Mouse (Mus musculus) intestine, embryonic 14.5 days (tissue): ENCODE data around the gene Tom1l2. TPM values are rescaled to one million over a fixed set of nuclear protein-coding genes. Genes with fewer than 3 reads are reported as not detected.

ENCODE experiments used
- ATAC-seq: fragments of 200-750 bp; cut with Nextera tagmentation; replicated peaks from 2 replicates; pipeline ENCODE4 v1.8.0; 2017; ENCODE audit warnings: low read depth, moderate number of reproducible peaks, moderate TSS enrichment, moderate library complexity; ENCODE audit not compliant: low FRiP score, low TSS enrichment
- DNase-seq: peaks from one replicate; pipeline ENCODE4 v3.0.0-alpha.2; 2018; ENCODE audit warnings: low spot score
- H3K27ac ChIP-seq: fragments of 300-500 bp; sonication (generic); 2 replicates; pipeline ENCODE4 v1.5.1; 2014; ENCODE audit warnings: low read depth, mild to moderate bottlenecking, control low read depth
- H3K27me3 ChIP-seq: fragments of 300-500 bp; sonication (generic); replicated peaks from 2 replicates; pipeline ENCODE4 v1.6.1; 2014; ENCODE audit warnings: low read length, control low read depth; ENCODE audit not compliant: control insufficient read depth, insufficient read depth
- H3K36me3 ChIP-seq: fragments of 300-500 bp; sonication (generic); 2 replicates; pipeline ENCODE4 v1.6.1; 2014; ENCODE audit warnings: low read length, control low read depth; ENCODE audit not compliant: control insufficient read depth, insufficient read depth
- H3K4me1 ChIP-seq: fragments of 300-500 bp; sonication (generic); replicated peaks from 2 replicates; pipeline ENCODE4 v1.6.1; 2014; ENCODE audit warnings: low read length, control low read depth, mixed read lengths; ENCODE audit not compliant: control insufficient read depth, insufficient read depth
- H3K4me2 ChIP-seq: fragments of 300-500 bp; sonication (generic); 2 replicates; pipeline ENCODE4 v1.6.1; 2014; ENCODE audit warnings: low read length
- H3K4me3 ChIP-seq: fragments of 300-500 bp; sonication (generic); 2 replicates; pipeline ENCODE4 v1.5.1; 2014; ENCODE audit warnings: low read depth, low read length, control low read depth, mixed read lengths
- H3K9ac ChIP-seq: fragments of 300-500 bp; sonication (generic); 2 replicates; pipeline ENCODE4 v1.6.1; 2014; ENCODE audit warnings: mild to moderate bottlenecking, low read length
- H3K9me3 ChIP-seq: fragments of 300-500 bp; sonication (generic); 2 replicates; pipeline ENCODE4 v1.6.1; 2016; ENCODE audit warnings: low read length, control low read depth; ENCODE audit not compliant: control insufficient read depth
- WGBS: fragments of 180-500 bp; shearing (Covaris S2); extraction: QIAGEN DNeasy Blood & Tissue Kit; methylation state at CpG from one replicate; pipeline ENCODE4 v1.1.7; 2014; 5-methylcytosine and 5-hydroxymethylcytosine counted together
- polyA plus RNA-seq: library from polyadenylated mRNA; unstranded; fragments of >200 nt; fragmentation: Nextera tagmentation; extraction: Ambion mirVana; gene quantifications from 2 replicates; pipeline ENCODE4 v1.2.1, GENCODE M21; 2014

Tom1l2 gene
- polyA plus RNA-seq, 1 experiment from 2014 or later: 19.4 TPM

DNA sequence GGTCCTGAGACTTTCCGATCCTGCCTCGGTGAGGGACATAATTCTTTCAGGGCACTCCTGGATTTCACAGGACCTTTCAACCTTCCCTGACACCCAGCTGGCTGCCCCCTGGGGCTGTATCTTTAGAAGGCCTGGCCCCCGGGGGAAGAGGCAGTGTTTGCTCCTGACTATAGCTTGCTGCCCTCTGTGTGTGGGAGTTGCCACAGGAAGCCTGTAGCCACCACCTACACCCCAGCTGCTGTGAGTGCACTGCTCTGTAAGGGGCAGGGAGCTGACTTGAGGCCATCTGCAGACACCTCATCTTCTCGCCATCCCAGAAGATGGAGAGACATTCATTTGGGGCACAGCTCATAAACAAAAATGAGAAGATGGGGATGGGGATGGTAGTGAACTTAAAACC, 120.8 kb downstream of the Tom1l2 start:
- Histone ChIP-seq H3K4me2 (no peak overlapping the region), H3K4me3 (no peak overlapping the region), H3K9me3 (no peaks in the 10 kb centered on the region), H3K27ac (no peak overlapping the region), H3K36me3 (0 out of 2 replicates have a peak, but pooled peaks cover 4% of the 10 kb centered on the region), H3K9ac (no peak overlapping the region), H3K27me3 (no peaks in the 10 kb centered on the region), H3K4me1 (peaks cover 7% of the 10 kb centered on the region; the same call in 1 of the 2 replicates)
- 45% methylated on average over 4 of the region's 4 CpGs for WGBS
- no peak for DNase-seq
- ATAC-seq: no peak

DNA sequence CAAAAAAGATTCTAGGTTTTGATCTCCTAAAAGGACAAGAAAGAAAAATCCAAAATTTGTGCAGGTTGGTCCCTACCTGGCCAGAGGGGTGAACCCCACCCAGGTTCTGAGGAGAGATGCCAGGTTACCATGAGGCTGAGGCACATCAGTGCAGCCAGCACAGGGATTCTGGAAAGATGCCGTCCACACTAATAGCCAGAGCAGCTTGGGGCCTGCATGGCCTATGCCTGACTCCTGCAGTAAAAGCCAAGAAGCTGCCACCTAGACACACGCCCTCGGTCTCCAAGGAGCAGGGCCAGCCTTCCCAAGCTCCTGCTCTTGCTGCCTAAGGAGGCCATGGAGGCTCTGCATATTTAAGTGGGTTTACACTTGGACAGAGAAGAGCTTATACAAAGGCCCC, 121.4 kb downstream of the Tom1l2 start:
- 0 out of 2 replicates have a peak, but pooled peaks cover 4% of the 10 kb centered on the region for H3K36me3 ChIP-seq
- H3K4me2 ChIP-seq: no peak overlapping the region
- no peak overlapping the region for H3K4me3 ChIP-seq
- H3K27ac ChIP-seq: no peak overlapping the region
- no peaks in the 10 kb centered on the region for H3K9me3 ChIP-seq
- H3K27me3 ChIP-seq: no peaks in the 10 kb centered on the region
- ATAC-seq (no peak), DNase-seq (no peak)
- H3K4me1 ChIP-seq: peaks cover 7% of the 10 kb centered on the region; the same call in 1 of the 2 replicates
- H3K9ac ChIP-seq: no peak overlapping the region
- 81% methylated on average over 3 of the region's 3 CpGs for WGBS

- Histone ChIP-seq H3K27ac (0 out of 2 replicates have a peak overlapping the region, but pooled peaks have one; percentile 22), H3K4me1 (peaks cover 7% of the 10 kb centered on the region; the same call in 1 of the 2 replicates), H3K27me3 (no peaks in the 10 kb centered on the region), H3K4me3 (no peak overlapping the region), H3K4me2 (no peak overlapping the region), H3K36me3 (0 out of 2 replicates have a peak, but pooled peaks cover 4% of the 10 kb centered on the region), H3K9ac (0 out of 2 replicates have a peak overlapping the region, but pooled peaks have one; percentile 7), H3K9me3 (no peaks in the 10 kb centered on the region)
- ATAC-seq: no peak
- WGBS: 84% methylated on average over 7 of the region's 7 CpGs
- no peak for DNase-seq
Observed at GRCm38 (mm10) chr11:60230512-60230911, 122.2 kb downstream of the Tom1l2 start.

- H3K27me3 ChIP-seq: no peaks in the 10 kb centered on the region
- DNase-seq (no peak), ATAC-seq (peak; percentile 63)
- 0 out of 2 replicates have a peak, but pooled peaks cover 4% of the 10 kb centered on the region for H3K36me3 ChIP-seq
- H3K9ac ChIP-seq: no peak overlapping the region
- 55% methylated on average over 13 of the region's 13 CpGs for WGBS
- H3K4me1 ChIP-seq: peaks cover 7% of the 10 kb centered on the region; the same call in 1 of the 2 replicates
- H3K27ac ChIP-seq: no peak overlapping the region
- H3K4me3 ChIP-seq: no peak overlapping the region
- H3K9me3 ChIP-seq: no peaks in the 10 kb centered on the region
- no peak overlapping the region; the same call in 1 of the 2 replicates for H3K4me2 ChIP-seq
Observed at GRCm38 (mm10) chr11:60229821-60230220, 122.9 kb downstream of the Tom1l2 start.

DNA sequence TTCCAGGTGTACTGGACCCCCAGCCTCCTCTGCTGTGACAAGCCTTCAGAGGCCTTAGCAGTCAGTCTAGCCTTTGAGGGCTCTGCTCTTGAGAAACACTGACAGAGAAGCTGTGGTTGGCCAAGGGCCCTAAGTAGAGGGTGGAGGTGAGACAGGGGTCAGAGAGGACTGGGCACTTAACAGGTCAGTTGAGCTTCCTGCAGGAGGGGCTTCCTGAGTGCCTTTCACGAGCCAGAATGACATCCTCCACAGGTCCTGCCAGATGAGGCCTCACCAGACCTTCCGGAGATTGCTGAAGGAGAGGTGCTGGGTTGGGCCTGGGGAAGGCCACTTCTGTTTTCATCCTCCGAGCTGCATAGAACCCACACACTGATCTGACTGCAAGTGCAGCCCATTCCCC, 124.2 kb downstream of the Tom1l2 start:
- Histone ChIP-seq H3K27me3 (no peaks in the 10 kb centered on the region), H3K9me3 (no peaks in the 10 kb centered on the region), H3K27ac (no peak overlapping the region), H3K4me2 (no peak overlapping the region), H3K36me3 (0 out of 2 replicates have a peak, but pooled peaks cover 4% of the 10 kb centered on the region), H3K4me3 (no peak overlapping the region), H3K9ac (no peak overlapping the region), H3K4me1 (peaks cover 7% of the 10 kb centered on the region; the same call in 1 of the 2 replicates)
- DNase-seq (no peak), ATAC-seq (no peak)
- 42% methylated on average over 3 of the region's 3 CpGs for WGBS

GRCm38 (mm10) chr11:60225874-60226273, 126.8 kb downstream of the Tom1l2 start:
- no peaks in the 10 kb centered on the region for H3K27me3 ChIP-seq
- H3K4me2 ChIP-seq: no peak overlapping the region
- no peaks in the 10 kb centered on the region for H3K9me3 ChIP-seq
- H3K9ac ChIP-seq: no peak overlapping the region
- DNase-seq (no peak), ATAC-seq (no peak)
- no peak overlapping the region for H3K4me3 ChIP-seq
- H3K27ac ChIP-seq: no peak overlapping the region
- H3K36me3 ChIP-seq: 0 out of 2 replicates have a peak, but pooled peaks cover 4% of the 10 kb centered on the region
- WGBS: 72% methylated on average over 1 of the region's 1 CpGs
- H3K4me1 ChIP-seq: peaks cover 9% of the 10 kb centered on the region; the same call in 1 of the 2 replicates

GRCm38 (mm10) chr11:60224676-60225075, 128.0 kb downstream of the Tom1l2 start:
- Histone ChIP-seq H3K4me3 (no peak overlapping the region), H3K4me2 (no peak overlapping the region), H3K9me3 (no peaks in the 10 kb centered on the region), H3K4me1 (peaks cover 14% of the 10 kb centered on the region), H3K27me3 (no peaks in the 10 kb centered on the region), H3K36me3 (0 out of 2 replicates have a peak, but pooled peaks cover 4% of the 10 kb centered on the region), H3K9ac (no peak overlapping the region), H3K27ac (no peak overlapping the region)
- ATAC-seq (no peak), DNase-seq (no peak)
- WGBS: 59% methylated on average over 4 of the region's 4 CpGs

- peaks cover 24% of the 10 kb centered on the region for H3K4me1 ChIP-seq
- H3K4me2 ChIP-seq: peak within 1 kb of the TSS; percentile 77
- H3K36me3 ChIP-seq: peaks cover 13% of the 10 kb centered on the region; the same call in 1 of the 2 replicates
- H3K4me3 ChIP-seq: peak within 1 kb of the TSS; percentile 39
- WGBS: 5% methylated on average over 46 of the region's 46 CpGs
- H3K27ac ChIP-seq: peak within 1 kb of the TSS; percentile 77
- H3K27me3 ChIP-seq: no peaks in the 10 kb centered on the region
- no peaks in the 10 kb centered on the region for H3K9me3 ChIP-seq
- DNase-seq: peak; percentile 89
- peak within 1 kb of the TSS; percentile 47 for H3K9ac ChIP-seq
- ATAC-seq: peak; percentile 79
Observed at GRCm38 (mm10) chr11:60222469-60223236, 130.1 kb downstream of the Tom1l2 start, which contains the start of gene Srebf1. Gene Srebf1 (minus strand): TSS chr11:60222581.
